Mouse (Mus musculus): ENCODE data around the gene Taf10. TPM values are rescaled to one million over a fixed set of nuclear protein-coding genes. Genes with fewer than 3 reads are reported as not detected.
A peak's percentile ranks its signal among the peaks of the same experiment; 100 is the strongest.

Taf10 gene
- polyA plus RNA-seq, 1 experiment from 2014 or later: 131 TPM

DNA sequence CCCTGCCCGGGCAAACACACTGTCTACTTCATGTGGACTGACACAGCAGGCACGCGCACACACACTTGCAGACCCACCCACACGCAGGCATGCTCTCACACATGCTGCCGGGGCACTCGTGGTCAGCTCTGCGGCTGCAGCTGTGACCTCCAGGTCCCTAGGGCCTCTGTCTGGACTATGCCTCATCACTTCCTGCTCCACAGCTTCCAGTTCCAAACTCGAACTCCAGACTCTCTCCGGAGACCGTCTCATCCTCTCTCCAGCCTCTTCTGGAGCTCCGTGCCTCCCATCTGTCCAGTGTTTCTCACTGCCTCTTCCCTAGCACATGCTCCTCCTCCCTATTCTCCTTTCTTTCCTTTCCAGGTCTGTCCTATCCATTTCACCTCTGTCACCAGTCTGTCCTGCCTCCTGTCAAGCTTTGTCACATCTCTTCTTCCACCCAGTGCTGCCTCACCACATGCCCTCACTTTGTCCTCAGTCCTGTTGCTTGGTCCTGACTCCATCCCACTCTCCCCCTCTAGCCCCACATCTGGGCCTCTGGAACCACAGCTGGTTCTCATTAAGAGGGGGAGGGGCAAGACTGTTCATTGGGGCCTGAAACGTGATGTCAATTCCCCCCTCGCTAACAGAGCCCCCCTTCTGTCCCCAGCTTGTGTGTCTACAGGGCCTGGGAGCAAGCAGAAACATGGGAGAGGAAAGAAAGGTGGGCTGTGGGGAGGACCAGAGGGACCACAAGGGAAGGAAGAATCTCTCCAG lies 33.8 kb upstream of the Taf10 start:
- Histone ChIP-seq H3K4me2 (ENCODE audit: low read length) (peak overlapping the region; percentile 33), H3K4me3 (replicated peaks; ENCODE audit: low read depth, low read length) (no peak overlapping the region), H3K27me3 (ENCODE audit: control insufficient read depth, insufficient read depth, low read length) (no peaks in the 10 kb centered on the region), H3K27ac (replicated peaks; ENCODE audit: low read depth, low read length) (peak overlapping the region; percentile 60; the same call in 1 of the 2 replicates), H3K4me1 (ENCODE audit: control insufficient read depth, insufficient read depth, low read length) (peaks cover 29% of the 10 kb centered on the region), H3K36me3 (ENCODE audit: control insufficient read depth, insufficient read depth, low read length) (peaks cover 74% of the 10 kb centered on the region), H3K9ac (replicated peaks; ENCODE audit: low read length) (no peak overlapping the region), H3K9me3 (ENCODE audit: control insufficient read depth, low read length) (no peaks in the 10 kb centered on the region)
- WGBS: 59% methylated on average over 13 of the region's 13 CpGs
- DNase-seq: no peak
- ATAC-seq (ENCODE audit: low FRiP score, low TSS enrichment): peak; percentile 32

DNA sequence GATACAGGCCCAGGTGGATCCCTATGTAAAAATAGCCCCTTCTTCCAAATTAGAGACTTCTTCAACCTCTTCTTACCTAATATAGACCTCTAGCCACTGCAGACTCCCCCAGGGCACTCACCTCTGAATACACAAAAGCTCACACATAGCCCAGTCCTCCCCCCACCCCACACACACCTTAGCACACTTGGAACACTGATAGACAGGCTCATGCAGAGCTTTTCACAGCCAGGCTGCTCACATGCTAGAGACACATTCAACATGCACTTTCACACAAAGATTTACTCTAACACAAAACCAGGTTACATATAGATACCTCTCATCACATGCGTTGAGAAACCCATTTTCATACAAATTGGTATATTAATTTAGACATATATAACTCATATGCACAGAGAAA lies 33.2 kb upstream of the Taf10 start:
- DNase-seq (no peak), ATAC-seq (ENCODE audit: low FRiP score, low TSS enrichment) (no peak)
- 96% methylated on average over 1 of the region's 1 CpGs for WGBS
- Histone ChIP-seq H3K36me3 (ENCODE audit: control insufficient read depth, insufficient read depth, low read length) (peaks cover 74% of the 10 kb centered on the region), H3K4me1 (ENCODE audit: control insufficient read depth, insufficient read depth, low read length) (peaks cover 26% of the 10 kb centered on the region), H3K4me2 (ENCODE audit: low read length) (no peak overlapping the region; the same call in 1 of the 2 replicates), H3K27ac (replicated peaks; ENCODE audit: low read depth, low read length) (no peak overlapping the region), H3K9me3 (ENCODE audit: control insufficient read depth, low read length) (no peaks in the 10 kb centered on the region), H3K27me3 (ENCODE audit: control insufficient read depth, insufficient read depth, low read length) (no peaks in the 10 kb centered on the region), H3K4me3 (replicated peaks; ENCODE audit: low read depth, low read length) (no peak overlapping the region), H3K9ac (replicated peaks; ENCODE audit: low read length) (no peak overlapping the region)

DNA sequence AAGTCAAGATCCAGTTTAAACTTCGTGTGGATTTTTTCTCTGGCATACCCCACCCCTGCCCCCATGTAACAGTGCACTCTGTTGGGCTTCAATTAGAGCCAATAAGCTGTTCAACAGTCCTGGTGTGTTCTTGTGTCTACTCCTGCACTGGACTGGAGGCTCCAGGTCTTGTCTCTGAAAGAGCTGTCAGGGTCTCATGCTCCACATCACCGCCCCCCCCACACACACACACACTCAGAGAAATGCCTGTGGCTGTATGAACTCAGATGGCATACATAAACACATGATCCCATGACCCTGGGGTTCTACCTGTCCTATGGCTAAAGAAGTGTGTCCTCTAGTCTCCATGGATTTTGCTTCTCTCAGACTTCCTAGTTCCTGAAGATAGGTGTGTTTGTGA lies 31.9 kb upstream of the Taf10 start:
- Histone ChIP-seq H3K27me3 (ENCODE audit: control insufficient read depth, insufficient read depth, low read length) (no peaks in the 10 kb centered on the region), H3K4me2 (ENCODE audit: low read length) (no peak overlapping the region), H3K9me3 (ENCODE audit: control insufficient read depth, low read length) (no peaks in the 10 kb centered on the region), H3K36me3 (ENCODE audit: control insufficient read depth, insufficient read depth, low read length) (peaks cover 74% of the 10 kb centered on the region), H3K4me3 (replicated peaks; ENCODE audit: low read depth, low read length) (no peak overlapping the region), H3K4me1 (ENCODE audit: control insufficient read depth, insufficient read depth, low read length) (peaks cover 26% of the 10 kb centered on the region), H3K27ac (replicated peaks; ENCODE audit: low read depth, low read length) (no peak overlapping the region), H3K9ac (replicated peaks; ENCODE audit: low read length) (no peak overlapping the region)
- no peak for DNase-seq
- WGBS: 95% methylated on average over 2 of the region's 2 CpGs
- no peak for ATAC-seq (ENCODE audit: low FRiP score, low TSS enrichment)

DNA sequence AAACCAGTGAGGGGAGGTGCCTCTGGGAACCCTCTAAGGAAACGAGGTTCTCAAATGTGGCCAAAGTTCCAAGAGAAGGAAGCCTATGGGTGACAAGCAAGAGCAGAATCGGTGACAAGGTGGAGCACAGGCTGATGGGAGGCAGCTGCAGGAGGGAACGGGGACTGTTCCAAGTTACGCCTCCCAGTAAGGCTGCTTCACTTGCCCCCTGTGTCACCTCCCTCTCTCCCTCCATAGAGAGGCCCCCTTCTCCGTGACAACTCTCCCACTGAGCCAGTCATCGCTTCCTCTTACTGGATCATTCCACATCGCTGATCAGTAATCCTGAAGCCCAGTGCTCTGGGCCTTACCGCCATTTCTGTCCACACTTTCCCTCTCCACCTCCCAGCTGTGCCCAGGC lies 30.5 kb upstream of the Taf10 start:
- no peak overlapping the region; the same call in 1 of the 2 replicates for H3K9ac ChIP-seq (replicated peaks; ENCODE audit: low read length)
- H3K9me3 ChIP-seq (ENCODE audit: control insufficient read depth, low read length): no peaks in the 10 kb centered on the region
- no peak overlapping the region for H3K4me3 ChIP-seq (replicated peaks; ENCODE audit: low read depth, low read length)
- no peaks in the 10 kb centered on the region for H3K27me3 ChIP-seq (ENCODE audit: control insufficient read depth, insufficient read depth, low read length)
- peaks cover 74% of the 10 kb centered on the region for H3K36me3 ChIP-seq (ENCODE audit: control insufficient read depth, insufficient read depth, low read length)
- 36% methylated on average over 8 of the region's 8 CpGs for WGBS
- H3K27ac ChIP-seq (replicated peaks; ENCODE audit: low read depth, low read length): no peak overlapping the region
- H3K4me1 ChIP-seq (ENCODE audit: control insufficient read depth, insufficient read depth, low read length): peaks cover 26% of the 10 kb centered on the region
- no peak for ATAC-seq (ENCODE audit: low FRiP score, low TSS enrichment)
- no peak for DNase-seq
- H3K4me2 ChIP-seq (ENCODE audit: low read length): no peak overlapping the region

DNA sequence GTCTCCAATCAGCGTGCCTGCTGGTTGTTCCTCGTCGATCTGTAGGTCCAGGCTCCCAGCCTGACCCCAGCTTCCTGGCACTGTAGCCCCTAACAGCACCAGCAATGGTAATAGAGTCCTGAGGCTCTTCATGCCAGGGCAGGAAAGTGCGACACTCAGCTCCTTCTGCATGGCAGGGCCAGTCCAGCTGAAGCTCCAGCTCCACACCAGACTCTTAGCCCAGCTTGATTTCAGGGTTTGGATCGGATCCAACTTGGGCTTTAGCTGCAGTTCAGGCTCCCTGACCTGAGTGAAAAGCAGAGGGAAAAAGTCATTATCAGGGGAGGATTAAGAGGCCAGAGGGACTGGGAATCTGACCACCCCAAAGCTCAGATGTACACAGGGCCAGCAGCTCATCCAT lies 28.9 kb upstream of the Taf10 start:
- H3K4me2 ChIP-seq (ENCODE audit: low read length): no peak overlapping the region
- H3K4me1 ChIP-seq (ENCODE audit: control insufficient read depth, insufficient read depth, low read length): peaks cover 15% of the 10 kb centered on the region
- H3K36me3 ChIP-seq (ENCODE audit: control insufficient read depth, insufficient read depth, low read length): peaks cover 71% of the 10 kb centered on the region
- DNase-seq: no peak
- WGBS: 77% methylated on average over 5 of the region's 5 CpGs
- H3K9me3 ChIP-seq (ENCODE audit: control insufficient read depth, low read length): no peaks in the 10 kb centered on the region
- H3K27me3 ChIP-seq (ENCODE audit: control insufficient read depth, insufficient read depth, low read length): no peaks in the 10 kb centered on the region
- H3K27ac ChIP-seq (replicated peaks; ENCODE audit: low read depth, low read length): no peak overlapping the region
- no peak for ATAC-seq (ENCODE audit: low FRiP score, low TSS enrichment)
- no peak overlapping the region for H3K9ac ChIP-seq (replicated peaks; ENCODE audit: low read length)
- H3K4me3 ChIP-seq (replicated peaks; ENCODE audit: low read depth, low read length): no peak overlapping the region

DNA sequence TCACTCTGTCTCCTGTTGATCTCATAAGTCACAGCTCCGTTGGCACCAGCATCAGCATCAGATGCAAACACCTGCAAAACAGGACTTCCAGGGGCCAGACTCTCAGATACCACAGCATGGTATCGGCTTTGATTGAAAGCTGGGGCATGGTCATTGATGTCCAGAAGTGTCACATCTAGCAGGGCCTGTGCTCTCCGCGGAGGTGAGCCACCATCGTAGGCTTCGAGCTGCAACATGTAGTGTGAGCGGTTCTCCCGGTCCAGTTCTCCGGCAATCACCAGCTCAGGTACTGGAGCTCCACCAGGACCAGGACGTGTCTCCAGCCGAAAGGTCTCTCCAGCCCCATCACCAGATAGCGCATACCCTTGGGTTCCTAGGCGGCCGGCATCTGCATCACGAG lies 28.2 kb upstream of the Taf10 start:
- 95% methylated on average over 15 of the region's 15 CpGs for WGBS
- Histone ChIP-seq H3K4me1 (ENCODE audit: control insufficient read depth, insufficient read depth, low read length) (peaks cover 13% of the 10 kb centered on the region), H3K36me3 (ENCODE audit: control insufficient read depth, insufficient read depth, low read length) (peaks cover 74% of the 10 kb centered on the region), H3K27ac (replicated peaks; ENCODE audit: low read depth, low read length) (no peak overlapping the region), H3K4me2 (ENCODE audit: low read length) (no peak overlapping the region), H3K9me3 (ENCODE audit: control insufficient read depth, low read length) (no peaks in the 10 kb centered on the region), H3K4me3 (replicated peaks; ENCODE audit: low read depth, low read length) (no peak overlapping the region), H3K9ac (replicated peaks; ENCODE audit: low read length) (no peak overlapping the region), H3K27me3 (ENCODE audit: control insufficient read depth, insufficient read depth, low read length) (no peaks in the 10 kb centered on the region)
- DNase-seq (no peak), ATAC-seq (ENCODE audit: low FRiP score, low TSS enrichment) (no peak)

DNA sequence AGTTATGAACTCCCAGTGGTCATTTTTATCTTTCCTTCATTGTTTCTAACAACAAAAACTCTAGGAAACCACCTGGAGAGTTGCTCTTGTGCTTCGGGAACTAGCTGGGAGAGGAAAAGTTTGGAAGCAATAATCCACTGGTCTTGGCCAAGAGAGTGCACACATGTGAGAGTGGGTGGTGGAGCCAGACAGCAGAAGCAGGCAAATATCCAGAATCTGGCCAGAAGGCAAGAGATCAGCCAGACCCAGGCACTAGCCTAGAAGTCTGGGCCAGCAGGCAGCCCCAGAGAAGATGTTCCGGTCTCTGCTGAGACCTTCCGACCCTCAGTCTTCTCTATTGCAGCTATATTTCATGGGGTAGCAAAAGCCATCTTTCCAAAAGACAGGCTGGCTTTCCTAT lies 25.8 kb upstream of the Taf10 start:
- ATAC-seq (ENCODE audit: low FRiP score, low TSS enrichment): no peak
- 92% methylated on average over 3 of the region's 3 CpGs for WGBS
- Histone ChIP-seq H3K4me3 (replicated peaks; ENCODE audit: low read depth, low read length) (no peak overlapping the region), H3K4me2 (ENCODE audit: low read length) (no peak overlapping the region), H3K27ac (replicated peaks; ENCODE audit: low read depth, low read length) (no peak overlapping the region), H3K9me3 (ENCODE audit: control insufficient read depth, low read length) (no peaks in the 10 kb centered on the region), H3K36me3 (ENCODE audit: control insufficient read depth, insufficient read depth, low read length) (peaks cover 78% of the 10 kb centered on the region), H3K9ac (replicated peaks; ENCODE audit: low read length) (no peak overlapping the region), H3K4me1 (ENCODE audit: control insufficient read depth, insufficient read depth, low read length) (0 out of 2 replicates have a peak, but pooled peaks cover 9% of the 10 kb centered on the region), H3K27me3 (ENCODE audit: control insufficient read depth, insufficient read depth, low read length) (no peaks in the 10 kb centered on the region)
- DNase-seq: no peak

DNA sequence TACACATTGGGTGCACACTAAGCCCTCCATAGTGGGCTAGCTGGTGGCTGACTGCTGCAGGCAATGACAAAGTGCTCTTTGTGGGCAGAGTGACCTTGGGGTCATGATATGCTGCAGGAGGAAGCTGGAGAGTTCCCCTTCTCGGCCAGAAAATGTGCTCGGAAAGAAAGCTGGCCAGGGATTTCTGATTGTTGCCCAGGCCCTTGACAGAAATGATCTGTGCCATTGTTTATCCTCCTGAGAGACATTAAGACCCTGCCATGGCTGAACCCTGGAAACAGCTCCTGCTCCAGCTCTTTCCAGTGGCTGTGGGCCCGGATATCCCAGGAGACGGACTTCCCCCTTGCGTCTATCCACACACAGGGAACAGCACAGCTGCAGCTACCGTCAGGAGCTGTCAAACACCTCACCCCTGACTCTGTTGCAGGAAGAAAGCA lies 23.6 kb upstream of the Taf10 start:
- Histone ChIP-seq H3K9ac (replicated peaks; ENCODE audit: low read length) (no peak overlapping the region), H3K4me3 (replicated peaks; ENCODE audit: low read depth, low read length) (no peak overlapping the region), H3K9me3 (ENCODE audit: control insufficient read depth, low read length) (no peaks in the 10 kb centered on the region), H3K27ac (replicated peaks; ENCODE audit: low read depth, low read length) (0 out of 2 replicates have a peak overlapping the region, but pooled peaks have one; percentile 6), H3K27me3 (ENCODE audit: control insufficient read depth, insufficient read depth, low read length) (peaks cover 10% of the 10 kb centered on the region; the same call in 1 of the 2 replicates), H3K36me3 (ENCODE audit: control insufficient read depth, insufficient read depth, low read length) (peaks cover 92% of the 10 kb centered on the region), H3K4me2 (ENCODE audit: low read length) (no peak overlapping the region), H3K4me1 (ENCODE audit: control insufficient read depth, insufficient read depth, low read length) (0 out of 2 replicates have a peak, but pooled peaks cover 6% of the 10 kb centered on the region)
- WGBS: 27% methylated on average over 6 of the region's 6 CpGs
- ATAC-seq (ENCODE audit: low FRiP score, low TSS enrichment): 0 out of 2 replicates have a peak, but pooled peaks have one; percentile 15
- peak; percentile 43 for DNase-seq

DNA sequence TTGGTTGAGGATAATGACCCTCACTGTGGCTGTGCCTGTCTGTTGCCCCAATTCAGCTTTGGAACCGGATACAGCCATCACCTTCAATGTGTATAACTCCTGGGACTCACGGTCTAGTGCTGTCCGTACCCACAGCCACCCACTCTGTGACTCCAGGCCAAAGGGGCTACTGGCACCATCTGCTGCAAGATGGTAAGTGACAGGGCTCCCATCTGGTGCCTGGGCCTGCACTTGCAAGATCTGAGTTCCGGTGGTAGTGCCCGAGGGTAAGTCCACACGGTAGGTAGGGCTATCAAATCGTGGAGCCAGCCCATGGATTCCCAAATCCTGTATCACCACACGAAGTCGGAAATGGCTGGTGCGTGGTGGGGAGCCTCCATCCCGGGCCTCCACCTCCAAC lies 20.2 kb upstream of the Taf10 start:
- Histone ChIP-seq H3K36me3 (ENCODE audit: control insufficient read depth, insufficient read depth, low read length) (peaks cover 88% of the 10 kb centered on the region), H3K27ac (replicated peaks; ENCODE audit: low read depth, low read length) (no peak overlapping the region), H3K4me1 (ENCODE audit: control insufficient read depth, insufficient read depth, low read length) (0 out of 2 replicates have a peak, but pooled peaks cover 4% of the 10 kb centered on the region), H3K9me3 (ENCODE audit: control insufficient read depth, low read length) (no peaks in the 10 kb centered on the region), H3K9ac (replicated peaks; ENCODE audit: low read length) (no peak overlapping the region), H3K4me2 (ENCODE audit: low read length) (no peak overlapping the region), H3K27me3 (ENCODE audit: control insufficient read depth, insufficient read depth, low read length) (peaks cover 10% of the 10 kb centered on the region; the same call in 1 of the 2 replicates), H3K4me3 (replicated peaks; ENCODE audit: low read depth, low read length) (no peak overlapping the region)
- no peak for ATAC-seq (ENCODE audit: low FRiP score, low TSS enrichment)
- WGBS: 89% methylated on average over 11 of the region's 11 CpGs
- DNase-seq: no peak

All from midbrain, embryonic 14.5 days (tissue).